Mouse (Mus musculus) central nervous system, embryonic 11.5 days (tissue): ENCODE data around the gene Ormdl3. TPM values are rescaled to one million over a fixed set of nuclear protein-coding genes. Genes with fewer than 3 reads are reported as not detected.

Source experiments
- polyA plus RNA-seq: library from polyadenylated mRNA; depleted of rRNA; stranded (reverse); fragments of >200 nt; gene quantifications from 2 replicates; pipeline ENCODE4 v1.2.3, GENCODE M21; 2012; rRNA removed

Gene Ormdl3
- polyA plus RNA-seq = 51.7 and 70.0 TPM in 2 replicates

DNA sequence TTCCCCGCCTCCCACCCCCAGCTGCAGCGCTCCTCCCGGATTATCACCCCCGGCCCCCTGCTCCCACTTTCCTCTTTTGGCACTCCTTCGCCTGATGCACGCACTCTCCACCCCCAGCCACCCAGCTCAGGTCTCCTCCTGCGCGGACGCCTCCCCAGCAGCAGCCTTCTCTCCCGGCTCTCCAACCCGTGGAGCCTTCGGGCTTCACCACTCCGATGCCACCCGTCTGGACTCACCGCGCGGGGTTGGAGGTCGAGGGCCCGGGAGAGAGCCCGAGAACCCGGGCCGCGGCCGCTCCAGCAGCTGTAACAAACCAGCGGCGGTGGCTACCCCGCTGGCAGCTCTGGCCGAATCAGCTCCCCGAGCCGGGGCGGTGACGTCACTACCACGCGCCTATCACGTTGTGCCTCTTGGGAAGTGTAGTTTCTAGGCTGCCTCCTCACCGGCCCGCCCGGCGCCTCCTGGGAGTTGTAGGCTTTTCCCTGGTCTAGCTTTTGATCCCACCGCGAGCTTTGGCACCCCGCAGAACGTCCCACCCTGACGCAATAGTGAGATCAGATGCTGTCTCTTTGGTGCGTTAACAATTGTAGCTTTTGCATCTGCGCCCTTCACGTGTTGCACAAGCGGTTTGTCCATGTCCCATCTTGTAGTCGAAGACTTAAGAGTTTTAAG lies at the start of gene Ormdl3:
Gene Ormdl3, minus strand, starts transcription at position 477 of the 672 bp plus-strand sequence.

DNA sequence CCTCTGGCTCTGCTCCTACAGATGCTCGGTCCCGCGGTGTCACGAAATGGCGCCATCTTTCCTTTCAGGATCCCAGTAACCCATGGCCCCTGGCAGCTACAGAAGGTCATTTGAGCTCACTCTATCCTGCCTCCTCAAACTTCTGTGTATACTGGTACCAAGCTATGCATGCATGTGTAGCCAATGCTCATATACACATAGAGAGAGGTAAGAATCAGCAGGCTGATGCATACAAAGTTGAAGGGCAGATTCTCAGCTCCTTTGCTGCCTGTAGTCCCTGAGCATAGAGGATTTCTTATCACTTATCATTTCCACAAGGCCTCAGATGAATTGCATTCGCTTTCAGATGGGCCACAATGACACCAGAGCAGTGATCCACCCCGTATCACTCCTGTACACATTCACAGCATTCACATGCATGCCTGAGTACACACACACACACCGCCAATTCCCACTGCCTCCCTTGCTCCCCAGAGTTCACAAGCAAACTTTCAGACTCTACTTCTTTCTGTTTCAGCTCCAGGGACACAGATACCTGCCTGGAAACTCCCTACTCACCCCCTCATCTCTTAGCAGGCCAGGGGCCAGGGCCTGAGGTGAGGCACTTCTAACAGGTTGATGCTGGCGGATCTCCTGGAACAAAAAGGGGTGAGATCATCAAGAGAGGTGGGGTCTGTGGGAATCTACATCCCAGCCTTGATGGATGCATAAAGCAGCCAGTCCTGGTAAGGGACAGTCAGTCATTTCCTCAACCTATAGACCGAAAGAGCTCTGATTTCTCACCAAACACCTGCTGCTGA lies 38.6 kb upstream of the Ormdl3 start, which contains the start of the genes Gm12355 and Gsdma3:
Gene Gm12355, minus strand, starts transcription at position 51 of the 800 bp plus-strand sequence.
Gene Gsdma3, plus strand, starts transcription at position 750 of the 800 bp plus-strand sequence.

DNA sequence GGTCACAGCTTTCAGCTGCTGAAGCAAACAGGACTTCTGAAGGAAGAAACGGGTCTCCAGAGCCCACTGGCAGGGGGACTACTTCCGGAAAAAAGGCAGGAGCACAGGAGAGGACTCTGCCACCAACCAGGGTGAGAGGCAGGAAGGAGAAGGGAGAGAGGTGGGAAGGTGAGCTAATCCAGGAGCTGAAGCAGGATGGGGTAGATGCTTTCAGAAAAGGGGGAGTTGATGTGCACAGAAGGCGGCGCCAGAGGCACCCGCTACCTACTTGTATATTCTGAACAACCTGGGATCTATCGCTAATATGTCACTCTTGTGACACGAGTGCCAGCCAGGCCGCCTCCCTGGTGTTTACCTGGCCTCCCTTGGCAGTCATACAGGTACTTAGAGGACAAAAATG lies 10.8 kb upstream of the Ormdl3 start, which contains the start of gene Lrrc3c:
Gene Lrrc3c, plus strand, starts transcription at position 301 of the 400 bp plus-strand sequence.

DNA sequence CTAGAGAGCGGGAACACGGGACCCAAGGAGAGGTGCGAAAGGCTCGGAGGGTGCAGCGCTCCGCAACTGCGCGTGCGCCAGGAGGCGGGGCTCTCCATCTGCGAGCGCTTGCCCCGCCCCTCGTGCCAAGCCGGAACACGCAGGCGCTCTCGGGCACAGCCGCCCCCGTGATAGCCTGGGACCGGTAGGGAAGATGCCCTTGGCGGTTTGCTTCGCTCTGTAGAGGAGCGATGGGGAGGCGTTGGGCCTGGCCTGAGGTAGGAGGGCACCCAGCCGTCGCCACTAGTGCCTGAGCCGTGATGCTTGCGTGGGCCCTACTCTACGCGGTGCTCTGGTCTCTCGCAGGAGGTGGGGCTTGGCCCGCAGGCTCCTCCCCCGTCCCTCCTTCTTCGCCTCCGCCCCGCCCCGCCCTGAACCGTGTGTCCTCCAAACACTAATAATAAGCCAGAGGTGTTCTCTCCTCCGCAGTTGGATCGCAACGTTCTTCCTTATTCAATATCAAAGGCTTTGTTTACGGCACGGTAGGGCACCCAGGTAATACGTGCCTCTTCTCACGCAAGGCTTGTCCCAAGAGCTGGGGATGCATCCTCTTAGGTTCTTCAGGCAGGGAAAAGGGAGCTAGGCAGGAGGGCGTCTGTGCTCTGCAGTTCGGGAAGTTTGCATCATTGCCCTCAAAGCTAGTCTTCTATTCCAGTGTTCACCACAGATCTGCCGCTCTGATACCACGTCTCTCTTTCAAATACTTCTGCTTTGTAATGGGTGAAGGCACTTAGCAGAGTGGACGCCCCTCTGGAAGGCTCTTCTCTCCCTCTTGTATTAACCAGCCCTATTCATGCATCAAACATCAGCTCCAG lies 36.0 kb downstream of the Ormdl3 start, which contains the start of gene Zpbp2:
Gene Zpbp2, plus strand, starts transcription at position 123 of the 854 bp plus-strand sequence.

DNA sequence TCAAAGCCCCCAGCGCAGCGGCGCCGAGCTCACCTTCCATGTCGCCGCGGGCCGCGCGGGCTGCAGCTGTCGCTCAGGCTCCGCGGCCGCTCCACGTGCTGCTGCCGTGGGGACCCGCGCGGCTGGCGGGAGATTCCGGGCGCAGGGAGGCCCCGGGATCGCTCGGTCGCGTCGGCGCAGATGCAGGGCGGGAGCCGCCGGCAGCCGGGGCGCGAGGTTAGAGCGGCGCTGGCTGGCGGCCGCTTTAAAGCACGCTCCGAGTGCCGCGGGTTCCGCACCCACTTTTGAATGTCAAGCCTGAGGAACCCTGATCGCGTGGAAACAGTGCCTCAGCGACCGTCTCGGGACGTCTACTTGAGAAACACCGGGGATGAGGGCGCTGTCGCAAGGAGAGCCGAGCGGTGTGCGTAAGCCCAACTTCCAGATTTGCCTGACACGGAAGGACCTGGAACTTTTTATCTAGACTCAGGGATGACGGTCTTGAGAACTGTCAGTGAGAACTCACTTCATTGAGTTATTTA lies 41.4 kb downstream of the Ormdl3 start, which contains the start of gene Ikzf3:
Gene Ikzf3, minus strand, starts transcription at position 321 of the 521 bp plus-strand sequence.

Other genes with a start within 250 kb of the Ormdl3 start
- 0.65 and 1.3 TPM in 2 replicates for gene Ppp1r1b, start 239.0 kb downstream of the Ormdl3 start, polyA plus RNA-seq
- 55.9 and 61.9 TPM in 2 replicates for gene Stard3, start 229.0 kb downstream of the Ormdl3 start, polyA plus RNA-seq
- 3.3 and 4.0 TPM in 2 replicates for gene Tcap, start 203.6 kb downstream of the Ormdl3 start, polyA plus RNA-seq
- 0.14 and 1.4 TPM in 2 replicates for gene Pnmt, start 200.9 kb downstream of the Ormdl3 start, polyA plus RNA-seq
- 6.9 and 11.2 TPM in 2 replicates for gene Pgap3, start 186.9 kb downstream of the Ormdl3 start, polyA plus RNA-seq
- 12.3 and 20.9 TPM in 2 replicates for gene Erbb2, start 174.9 kb downstream of the Ormdl3 start, polyA plus RNA-seq
- 73.6 and 108 TPM in 2 replicates for gene Mien1, start 148.4 kb downstream of the Ormdl3 start, polyA plus RNA-seq
- 3.2 and 3.3 TPM in 2 replicates for gene Grb7, start 141.0 kb downstream of the Ormdl3 start, polyA plus RNA-seq
- gene Ikzf3, start 41.3 kb downstream of the Ormdl3 start, polyA plus RNA-seq = 0.04 and 0.09 TPM in 2 replicates
- 0.09 and 0.44 TPM in 2 replicates for gene Zpbp2, start 36.3 kb downstream of the Ormdl3 start, polyA plus RNA-seq
- not detected in 2 replicates for gene Lrrc3c, start 10.9 kb upstream of the Ormdl3 start, polyA plus RNA-seq
- 0.62 and 2.6 TPM in 2 replicates for gene Gm12355, start 38.3 kb upstream of the Ormdl3 start, polyA plus RNA-seq
- gene Gsdma3, start 39.0 kb upstream of the Ormdl3 start, polyA plus RNA-seq = not detected in 2 replicates
- 0.11 TPM in 1 of 2 replicates, not detected in the other for gene Gsdma2, start 59.4 kb upstream of the Ormdl3 start, polyA plus RNA-seq
- 0.02 TPM in 1 of 2 replicates, not detected in the other for gene Gsdma, start 77.0 kb upstream of the Ormdl3 start, polyA plus RNA-seq
- gene Psmd3, start 95.2 kb upstream of the Ormdl3 start, polyA plus RNA-seq = 165 and 173 TPM in 2 replicates
- gene Csf3, start 113.9 kb upstream of the Ormdl3 start, polyA plus RNA-seq = not detected in 2 replicates
- gene Med24, start 142.1 kb upstream of the Ormdl3 start, polyA plus RNA-seq = 71.0 and 91.8 TPM in 2 replicates
- gene Thra, start 153.3 kb upstream of the Ormdl3 start, polyA plus RNA-seq = 104 and 116 TPM in 2 replicates
- gene Nr1d1, start 188.0 kb upstream of the Ormdl3 start, polyA plus RNA-seq = 0.91 and 1.3 TPM in 2 replicates
- 104 and 142 TPM in 2 replicates for gene Msl1, start 208.1 kb upstream of the Ormdl3 start, polyA plus RNA-seq
- gene Casc3, start 217.5 kb upstream of the Ormdl3 start, polyA plus RNA-seq = 60.4 and 105 TPM in 2 replicates
- 6.0 and 9.7 TPM in 2 replicates for gene Rapgefl1, start 249.4 kb upstream of the Ormdl3 start, polyA plus RNA-seq